Mouse (Mus musculus): ENCODE measurements around the gene L3mbtl2.
A peak's percentile ranks its signal among the peaks of the same experiment; 100 is the strongest.

The L3mbtl2 gene

DNA sequence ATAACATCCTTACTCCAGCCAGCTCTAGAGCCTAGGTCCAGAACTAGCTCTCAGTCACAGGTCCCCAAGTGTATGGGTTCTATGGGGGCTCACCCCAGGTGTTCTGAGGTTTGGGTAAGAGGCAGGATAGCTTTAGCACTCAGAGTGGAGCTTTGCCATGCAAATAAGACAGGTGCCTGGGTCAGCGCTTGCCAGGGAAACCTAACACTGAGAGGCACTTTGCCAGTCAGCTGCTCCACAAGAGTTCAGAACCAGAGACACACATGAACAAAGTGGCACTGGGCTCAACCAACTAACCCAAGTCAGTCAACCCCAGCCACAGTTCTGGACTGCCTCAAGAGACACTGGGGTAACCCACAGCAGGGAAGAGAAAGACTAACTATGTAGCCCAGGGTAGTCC, 46.0 kb downstream of the L3mbtl2 start:
- no peak for DNase-seq

DNA sequence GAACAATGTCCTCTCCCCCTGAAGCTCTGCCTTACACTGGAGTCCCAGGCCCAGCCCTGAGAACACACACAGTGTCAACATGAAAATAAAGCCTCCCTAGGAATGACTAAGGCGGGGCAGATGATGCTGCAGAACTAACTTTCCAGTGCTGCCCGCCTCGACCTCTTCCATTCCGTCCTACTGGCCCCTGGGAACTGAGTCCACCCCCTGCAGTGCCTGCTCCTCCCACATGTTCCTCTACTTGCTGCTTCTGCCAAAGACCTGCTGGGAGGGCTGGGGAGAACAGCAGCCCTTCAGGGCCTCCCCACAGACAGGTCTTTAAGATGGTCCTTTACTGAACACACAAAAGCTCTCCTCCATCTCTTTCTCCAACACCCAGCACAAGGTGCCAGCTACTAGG, 47.1 kb downstream of the L3mbtl2 start:
- DNase-seq, result no peak

GRCm38 (mm10) chr15:81713742-81714141, 50.1 kb downstream of the L3mbtl2 start:
- no peak for DNase-seq

GRCm38 (mm10) chr15:81718336-81719138, 54.8 kb downstream of the L3mbtl2 start:
- DNase-seq, result no peak

GRCm38 (mm10) chr15:81719139-81719531, 55.4 kb downstream of the L3mbtl2 start:
- no peak for DNase-seq

GRCm38 (mm10) chr15:81722361-81722760, 58.7 kb downstream of the L3mbtl2 start:
- no peak for DNase-seq

DNA sequence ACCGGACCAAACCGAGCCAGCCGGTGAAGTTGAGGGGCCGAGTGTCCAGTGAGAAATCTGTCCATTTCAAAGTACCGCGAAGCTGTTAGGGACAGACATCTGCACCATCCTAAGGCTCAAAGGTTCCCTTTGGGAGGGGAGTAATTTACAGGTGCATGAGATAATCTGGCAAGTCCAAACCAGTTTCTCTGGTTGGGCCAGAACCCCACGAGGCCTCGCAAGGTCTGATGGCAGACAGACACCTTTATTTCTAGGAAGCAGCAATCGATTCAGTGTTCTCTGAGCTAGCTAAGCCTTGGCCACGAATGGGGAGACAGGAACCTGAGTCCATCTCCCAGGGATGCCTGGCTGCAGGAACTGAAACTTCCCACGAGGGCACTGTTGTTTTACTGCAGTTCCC, 60.0 kb downstream of the L3mbtl2 start:
- no peak for DNase-seq

DNA sequence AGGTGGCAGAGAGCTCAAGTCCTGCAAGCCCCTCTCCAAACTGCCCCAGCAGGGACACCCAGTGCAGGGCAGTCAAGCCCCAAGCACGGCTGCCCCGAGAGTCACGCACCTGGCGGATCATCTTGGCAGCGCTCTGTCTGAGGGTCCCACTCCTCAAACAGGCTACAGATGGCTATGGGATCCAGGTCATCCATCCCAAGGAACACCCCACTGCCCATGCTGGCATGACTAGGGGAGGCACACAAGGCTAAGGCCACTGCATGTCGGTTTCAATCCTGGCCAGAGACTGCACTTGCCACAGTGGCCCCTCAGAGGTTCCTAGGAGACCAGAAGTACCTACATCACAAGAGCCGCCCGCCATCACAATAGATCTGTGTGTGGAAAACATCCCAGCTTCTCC, 62.3 kb downstream of the L3mbtl2 start:
- DNase-seq, result no peak

GRCm38 (mm10) chr15:81729241-81729791, 65.6 kb downstream of the L3mbtl2 start:
- DNase-seq, result peak; percentile 28

- DNase-seq, result peak; percentile 94
These were observed 66.3 kb downstream of the L3mbtl2 start for GRCm38 (mm10) chr15:81729792-81730635.

- DNase-seq, result no peak
These were observed 71.4 kb downstream of the L3mbtl2 start for GRCm38 (mm10) chr15:81735075-81735474.

Measured in right cerebral cortex, postnatal 4 days (tissue).